Mouse (Mus musculus): ENCODE data around the gene Arpp21. TPM values are rescaled to one million over a fixed set of nuclear protein-coding genes. Genes with fewer than 3 reads are reported as not detected.

The Arpp21 gene
- polyA plus RNA-seq, 1 experiment from 2014 or later: 2.4 TPM

DNA sequence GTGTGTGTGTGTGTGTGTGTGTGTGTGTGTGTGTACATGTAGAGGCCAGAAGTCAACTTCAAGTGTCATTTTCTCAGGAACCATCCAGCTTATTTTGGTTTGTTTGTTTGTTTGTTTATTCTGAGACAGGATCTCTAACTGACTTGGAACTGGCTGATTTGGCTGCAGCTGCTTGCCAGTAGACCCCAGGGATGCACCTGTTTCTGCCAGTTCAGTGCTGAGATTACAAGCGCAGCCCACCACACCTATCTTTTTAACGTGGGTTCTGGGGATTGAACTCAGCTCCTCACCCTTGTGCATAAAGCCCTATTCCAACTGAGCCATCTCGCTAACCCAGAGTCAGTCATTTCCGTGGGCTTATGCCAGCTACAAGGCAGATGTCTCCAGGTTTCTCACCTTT is 111.6 kb downstream of the Arpp21 start:
- no peak for ATAC-seq (ENCODE audit: extremely low read depth, insufficient number of reproducible peaks, low FRiP score, low TSS enrichment)
- Histone ChIP-seq H3K27me3 (replicated peaks) (peaks cover 9% of the 10 kb centered on the region), H3K36me3 (no peaks in the 10 kb centered on the region), H3K4me1 (peaks cover under 1% of the 10 kb centered on the region; the same call in 1 of the 2 replicates), H3K4me2 (no peak overlapping the region), H3K4me3 (no peak overlapping the region), H3K9ac (no peak overlapping the region), H3K27ac (replicated peaks) (no peak overlapping the region), H3K9me3 (no peaks in the 10 kb centered on the region)
- WGBS: 68% methylated on average over 4 of the region's 4 CpGs

DNA sequence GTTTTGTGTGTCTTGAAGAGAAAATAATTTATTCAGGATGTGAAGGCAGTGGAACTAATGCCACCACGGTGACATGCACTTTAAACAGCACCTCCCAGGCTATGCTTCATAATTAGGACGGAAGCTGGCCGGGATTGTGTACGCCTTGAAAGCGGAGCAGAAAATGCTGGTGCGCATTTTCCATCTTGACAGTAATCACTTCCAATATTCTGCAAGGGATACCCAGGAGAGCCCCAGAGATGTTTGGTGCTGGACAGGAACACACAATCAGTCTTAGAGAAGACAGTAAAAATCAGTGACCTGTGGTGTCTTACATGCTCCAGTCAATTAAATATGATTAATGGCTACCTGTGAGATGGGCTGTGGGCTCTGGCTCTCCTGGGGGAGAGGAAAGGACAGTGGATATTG is 112.3 kb downstream of the Arpp21 start:
- ATAC-seq (ENCODE audit: extremely low read depth, insufficient number of reproducible peaks, low FRiP score, low TSS enrichment): no peak
- 78% methylated on average over 6 of the region's 6 CpGs for WGBS

DNA sequence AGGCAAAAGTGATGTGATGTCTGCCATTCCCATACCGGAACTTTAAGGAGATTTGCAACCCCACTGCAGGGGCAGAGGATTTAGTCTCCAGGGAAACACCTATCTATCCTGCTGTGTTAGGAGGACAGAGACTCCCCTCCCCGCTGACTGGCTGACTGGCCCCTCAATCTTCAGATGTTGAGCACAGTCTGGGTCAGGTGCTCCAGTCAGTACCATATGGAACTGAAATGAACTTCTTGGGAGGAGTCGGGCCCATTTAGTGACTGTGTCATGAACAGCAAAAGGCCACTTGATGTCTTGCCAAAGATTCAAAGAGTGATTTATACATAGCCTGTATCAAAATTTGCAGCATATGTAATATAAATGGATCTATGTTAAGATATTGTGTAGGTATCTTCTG is 116.2 kb downstream of the Arpp21 start:
- Histone ChIP-seq H3K9ac (no peak overlapping the region), H3K4me3 (no peak overlapping the region), H3K27ac (replicated peaks) (no peak overlapping the region), H3K4me2 (no peak overlapping the region), H3K4me1 (peaks cover 10% of the 10 kb centered on the region), H3K27me3 (replicated peaks) (peaks cover 16% of the 10 kb centered on the region), H3K36me3 (no peaks in the 10 kb centered on the region), H3K9me3 (no peaks in the 10 kb centered on the region)
- no peak for ATAC-seq (ENCODE audit: extremely low read depth, insufficient number of reproducible peaks, low FRiP score, low TSS enrichment)
- WGBS: 43% methylated on average over 3 of the region's 3 CpGs

More for the DNA sequence above, 112.3 kb downstream of the Arpp21 start:
- H3K36me3 ChIP-seq: no peaks in the 10 kb centered on the region
- no peak overlapping the region for H3K4me3 ChIP-seq
- no peak overlapping the region for H3K27ac ChIP-seq (replicated peaks)
- H3K9me3 ChIP-seq: no peaks in the 10 kb centered on the region
- no peak overlapping the region for H3K4me2 ChIP-seq
- peaks cover 9% of the 10 kb centered on the region for H3K27me3 ChIP-seq (replicated peaks)
- no peak overlapping the region for H3K9ac ChIP-seq
- peaks cover 8% of the 10 kb centered on the region for H3K4me1 ChIP-seq

DNA sequence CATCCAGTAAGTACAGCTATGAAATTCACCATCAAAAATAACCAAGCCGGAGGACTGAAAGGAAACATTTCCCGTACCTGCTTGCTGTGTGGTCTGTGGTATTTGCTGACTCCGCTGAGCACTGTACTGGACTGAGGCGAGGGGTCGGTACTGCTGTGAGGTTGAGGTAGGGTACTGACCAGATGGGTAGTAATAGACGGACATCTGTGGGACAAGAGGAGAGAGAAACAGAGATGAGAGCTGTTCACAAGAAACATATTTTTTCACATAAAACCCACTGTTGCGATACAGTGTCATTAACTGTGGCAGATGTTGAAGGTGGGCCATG is 116.7 kb downstream of the Arpp21 start:
- WGBS: 23% methylated on average over 7 of the region's 7 CpGs
- H3K4me2 ChIP-seq: peak overlapping the region; percentile 74
- no peak for ATAC-seq (ENCODE audit: extremely low read depth, insufficient number of reproducible peaks, low FRiP score, low TSS enrichment)
- peak overlapping the region; percentile 41 for H3K4me3 ChIP-seq
- H3K9me3 ChIP-seq: no peaks in the 10 kb centered on the region
- peaks cover 10% of the 10 kb centered on the region for H3K4me1 ChIP-seq
- H3K36me3 ChIP-seq: no peaks in the 10 kb centered on the region
- H3K27ac ChIP-seq (replicated peaks): no peak overlapping the region
- peaks cover 16% of the 10 kb centered on the region for H3K27me3 ChIP-seq (replicated peaks)
- H3K9ac ChIP-seq: peak overlapping the region; percentile 75; the same call in 1 of the 2 replicates

DNA sequence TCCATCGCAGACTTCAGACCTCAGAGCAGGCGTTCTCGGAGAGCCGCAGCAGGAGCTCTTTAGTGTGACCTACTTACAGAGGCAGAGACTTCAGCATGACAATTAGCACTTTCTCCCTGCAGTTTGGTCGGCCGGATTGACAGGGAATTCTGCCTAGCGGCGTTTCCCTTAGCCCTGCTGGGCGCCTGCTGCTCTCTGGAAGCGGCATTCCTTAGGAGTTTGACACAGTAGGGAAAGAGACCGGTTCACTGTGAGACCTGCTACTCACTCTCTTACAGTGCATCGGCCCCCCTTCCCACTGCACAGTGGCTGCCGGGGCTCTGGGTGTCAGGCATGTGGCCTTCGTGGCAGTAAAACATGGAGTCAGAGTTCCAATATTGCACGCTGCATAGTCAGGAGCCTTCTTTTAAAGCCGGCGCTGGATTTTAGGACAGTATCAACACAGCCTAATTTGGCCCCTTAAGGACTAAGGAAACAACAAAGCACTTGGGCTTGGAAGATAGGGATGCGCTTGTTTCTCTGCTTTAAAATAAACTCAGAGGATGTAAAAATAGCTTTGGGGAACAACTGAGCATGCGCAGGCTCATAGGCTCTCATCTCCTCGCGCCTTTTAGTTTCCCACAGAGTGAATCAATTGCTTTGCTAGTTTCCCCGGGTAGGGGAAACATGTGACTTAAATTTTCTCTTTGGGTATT is 117.2 kb downstream of the Arpp21 start:
- peak overlapping the region; percentile 75 for H3K9ac ChIP-seq
- peak overlapping the region; percentile 59 for H3K27ac ChIP-seq (replicated peaks)
- H3K36me3 ChIP-seq: no peaks in the 10 kb centered on the region
- H3K4me2 ChIP-seq: peak overlapping the region; percentile 74
- H3K4me1 ChIP-seq: peaks cover 10% of the 10 kb centered on the region
- peak; percentile 51; the same call in 1 of the 2 replicates for ATAC-seq (ENCODE audit: extremely low read depth, insufficient number of reproducible peaks, low FRiP score, low TSS enrichment)
- WGBS: 2% methylated on average over 22 of the region's 22 CpGs
- no peaks in the 10 kb centered on the region for H3K9me3 ChIP-seq
- H3K4me3 ChIP-seq: peak overlapping the region; percentile 41
- H3K27me3 ChIP-seq (replicated peaks): peaks cover 16% of the 10 kb centered on the region

DNA sequence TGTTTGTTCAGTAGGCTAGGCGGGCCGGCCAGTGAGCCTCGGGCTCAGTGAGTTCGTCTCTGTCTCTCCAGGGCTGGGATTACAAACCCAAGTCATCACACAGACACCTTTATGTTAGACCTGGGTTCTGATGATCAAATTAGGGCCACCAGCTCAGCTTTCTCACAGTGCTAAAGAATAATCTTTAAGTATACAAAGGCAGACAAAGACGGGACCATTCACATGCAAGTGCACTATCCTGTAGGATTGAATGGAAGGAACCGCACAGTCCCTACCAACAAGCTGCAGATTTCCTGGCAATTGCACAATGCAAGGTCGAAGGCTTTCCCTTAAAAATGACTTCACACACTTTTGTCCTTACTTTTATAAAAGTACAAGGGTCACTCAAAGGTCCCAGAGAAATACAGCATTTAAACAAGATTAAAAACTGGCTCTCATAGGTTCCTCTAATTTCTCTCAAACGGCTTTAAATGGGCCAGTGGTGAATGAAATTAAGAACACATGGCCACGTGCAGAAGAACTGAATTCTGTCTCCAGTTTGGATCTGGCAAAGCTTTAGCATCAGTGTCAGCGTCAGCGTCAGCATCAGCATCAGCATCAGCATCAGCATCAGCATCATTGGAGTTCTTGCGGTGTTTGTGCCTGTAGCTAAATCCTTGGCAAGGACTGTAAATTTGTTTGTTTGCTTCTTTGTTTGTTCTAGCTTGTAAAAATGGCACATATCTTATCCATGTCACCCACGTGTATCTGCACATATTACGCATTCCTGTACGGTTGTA is 117.9 kb downstream of the Arpp21 start:
- H3K27me3 ChIP-seq (replicated peaks): peaks cover 16% of the 10 kb centered on the region
- H3K4me2 ChIP-seq: peak overlapping the region; percentile 74
- H3K9me3 ChIP-seq: no peaks in the 10 kb centered on the region
- WGBS: 32% methylated on average over 15 of the region's 15 CpGs
- peak overlapping the region; percentile 59; the same call in 1 of the 2 replicates for H3K27ac ChIP-seq (replicated peaks)
- ATAC-seq (ENCODE audit: extremely low read depth, insufficient number of reproducible peaks, low FRiP score, low TSS enrichment): no peak
- peaks cover 10% of the 10 kb centered on the region for H3K4me1 ChIP-seq
- H3K36me3 ChIP-seq: no peaks in the 10 kb centered on the region
- H3K4me3 ChIP-seq: peak overlapping the region; percentile 41
- peak overlapping the region; percentile 75 for H3K9ac ChIP-seq

DNA sequence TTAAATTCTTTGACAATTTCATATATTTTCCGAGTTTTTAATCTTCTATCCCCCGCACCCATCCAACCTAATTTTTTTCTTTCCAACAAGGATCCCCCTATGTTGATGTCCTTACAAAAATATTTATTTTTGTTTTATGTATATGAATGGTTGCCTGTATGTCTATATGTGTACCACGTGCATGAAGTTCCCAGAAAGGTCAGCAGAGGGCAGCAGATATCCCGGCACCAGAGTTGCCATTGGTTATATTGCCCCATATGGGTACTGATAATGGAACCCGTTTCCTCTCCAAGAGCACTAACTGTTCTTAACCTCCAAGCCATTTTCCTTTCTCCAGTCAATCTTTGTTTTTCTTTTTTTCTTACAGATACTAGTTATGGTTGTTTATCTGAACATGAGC is 124.1 kb downstream of the Arpp21 start:
- no peak for ATAC-seq (ENCODE audit: extremely low read depth, insufficient number of reproducible peaks, low FRiP score, low TSS enrichment)
- H3K27me3 ChIP-seq (replicated peaks): no peaks in the 10 kb centered on the region
- no peaks in the 10 kb centered on the region for H3K4me1 ChIP-seq
- H3K27ac ChIP-seq (replicated peaks): no peak overlapping the region
- no peaks in the 10 kb centered on the region for H3K9me3 ChIP-seq
- no peaks in the 10 kb centered on the region for H3K36me3 ChIP-seq
- H3K9ac ChIP-seq: no peak overlapping the region
- H3K4me3 ChIP-seq: no peak overlapping the region
- H3K4me2 ChIP-seq: no peak overlapping the region
- WGBS: 85% methylated on average over 5 of the region's 5 CpGs

DNA sequence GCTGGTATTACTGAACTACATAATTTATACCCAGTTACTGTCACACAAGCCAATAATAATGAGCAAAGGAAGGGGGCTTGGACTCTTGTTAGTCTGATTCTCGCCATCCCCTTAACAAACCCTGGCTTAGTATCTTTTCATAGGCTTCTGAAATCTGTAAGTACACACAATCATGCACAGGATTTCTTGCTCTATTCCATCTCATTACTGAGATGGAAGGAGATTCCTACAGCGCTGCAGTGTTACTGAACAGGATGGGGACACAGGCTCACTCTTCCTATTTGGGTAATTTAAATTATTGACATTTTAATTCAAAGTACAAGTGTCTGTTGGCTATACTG is 132.9 kb downstream of the Arpp21 start:
- Histone ChIP-seq H3K9ac (no peak overlapping the region), H3K9me3 (no peaks in the 10 kb centered on the region), H3K4me1 (no peaks in the 10 kb centered on the region), H3K27ac (replicated peaks) (no peak overlapping the region), H3K27me3 (replicated peaks) (no peaks in the 10 kb centered on the region), H3K4me3 (no peak overlapping the region), H3K4me2 (no peak overlapping the region), H3K36me3 (no peaks in the 10 kb centered on the region)
- WGBS: 71% methylated on average over 2 of the region's 2 CpGs
- no peak for ATAC-seq (ENCODE audit: extremely low read depth, insufficient number of reproducible peaks, low FRiP score, low TSS enrichment)

DNA sequence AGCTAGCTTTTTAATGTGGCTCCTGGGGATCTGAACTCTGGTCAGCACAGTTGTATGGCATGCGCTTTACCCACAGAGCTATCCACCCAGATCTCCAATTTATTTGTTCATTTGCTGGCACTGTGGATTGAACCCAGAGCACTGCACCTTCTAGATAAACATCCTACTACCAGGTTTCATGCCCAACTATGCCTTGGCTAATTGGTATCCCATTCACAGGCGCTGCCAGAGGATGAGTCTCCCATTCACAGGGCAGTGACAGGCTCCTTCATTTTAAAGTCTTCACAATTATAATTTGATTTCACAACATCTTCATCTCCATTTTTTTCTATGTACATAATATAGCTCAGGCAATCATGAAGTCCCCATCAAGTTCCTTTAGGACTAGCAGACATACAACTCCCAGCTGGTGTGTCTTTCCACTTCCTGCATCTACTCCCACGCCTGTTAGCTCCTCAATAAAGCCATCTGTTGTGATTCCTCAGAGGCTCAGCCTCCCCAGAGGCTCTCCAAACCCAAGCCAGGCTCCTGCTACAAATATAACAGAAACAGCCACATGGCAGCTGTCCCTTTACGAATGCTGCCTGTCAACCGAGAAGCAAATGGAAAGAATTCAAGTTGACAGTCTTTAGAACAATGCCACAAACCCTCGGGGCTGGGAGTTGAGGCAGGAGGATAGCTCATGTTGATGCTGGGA is 133.4 kb downstream of the Arpp21 start:
- Histone ChIP-seq H3K4me3 (no peak overlapping the region), H3K27ac (replicated peaks) (no peak overlapping the region), H3K4me2 (no peak overlapping the region), H3K9me3 (no peaks in the 10 kb centered on the region), H3K9ac (no peak overlapping the region), H3K27me3 (replicated peaks) (no peaks in the 10 kb centered on the region), H3K36me3 (no peaks in the 10 kb centered on the region), H3K4me1 (no peaks in the 10 kb centered on the region)
- no peak for ATAC-seq (ENCODE audit: extremely low read depth, insufficient number of reproducible peaks, low FRiP score, low TSS enrichment)
- 45% methylated on average over 6 of the region's 6 CpGs for WGBS

DNA sequence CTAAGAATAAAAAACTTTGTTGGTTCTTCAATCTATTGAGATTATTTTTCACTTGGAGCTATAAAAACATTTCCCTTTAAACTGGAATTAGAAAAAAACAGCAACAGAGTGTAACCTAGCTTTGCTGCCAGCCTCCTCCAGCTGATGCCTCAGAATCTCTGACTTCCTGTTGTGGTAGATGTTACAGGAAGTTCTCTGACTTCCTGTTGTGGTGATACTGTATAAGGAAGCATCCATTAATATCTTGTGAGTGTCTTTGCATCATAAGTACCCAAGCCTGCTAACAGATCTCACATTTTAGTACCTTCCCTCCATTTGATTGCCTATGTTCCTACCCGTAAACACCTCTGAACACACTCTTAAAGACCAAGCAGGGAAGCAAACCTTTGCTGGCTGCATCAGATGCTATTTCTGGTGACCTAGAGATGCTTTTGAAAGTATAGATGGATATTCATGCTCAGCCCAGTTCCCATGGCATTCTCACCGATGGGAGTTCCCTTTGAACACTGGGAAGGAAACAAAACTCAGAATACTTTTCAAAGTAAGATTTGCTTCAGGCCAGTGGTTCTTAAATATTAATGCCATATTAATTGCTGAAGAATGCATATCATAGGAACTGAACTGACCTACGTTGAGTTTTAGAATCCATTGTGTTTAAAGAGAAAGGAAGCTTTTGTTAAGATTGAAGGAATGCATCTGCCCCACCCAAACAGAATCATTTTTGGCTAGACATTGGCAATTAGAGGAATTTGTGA is 134.7 kb downstream of the Arpp21 start:
- Histone ChIP-seq H3K9ac (no peak overlapping the region), H3K9me3 (no peaks in the 10 kb centered on the region), H3K27ac (replicated peaks) (no peak overlapping the region), H3K27me3 (replicated peaks) (no peaks in the 10 kb centered on the region), H3K4me3 (no peak overlapping the region), H3K4me1 (no peaks in the 10 kb centered on the region), H3K4me2 (no peak overlapping the region), H3K36me3 (no peaks in the 10 kb centered on the region)
- WGBS: 75% methylated on average over 3 of the region's 3 CpGs
- ATAC-seq (ENCODE audit: extremely low read depth, insufficient number of reproducible peaks, low FRiP score, low TSS enrichment): no peak

DNA sequence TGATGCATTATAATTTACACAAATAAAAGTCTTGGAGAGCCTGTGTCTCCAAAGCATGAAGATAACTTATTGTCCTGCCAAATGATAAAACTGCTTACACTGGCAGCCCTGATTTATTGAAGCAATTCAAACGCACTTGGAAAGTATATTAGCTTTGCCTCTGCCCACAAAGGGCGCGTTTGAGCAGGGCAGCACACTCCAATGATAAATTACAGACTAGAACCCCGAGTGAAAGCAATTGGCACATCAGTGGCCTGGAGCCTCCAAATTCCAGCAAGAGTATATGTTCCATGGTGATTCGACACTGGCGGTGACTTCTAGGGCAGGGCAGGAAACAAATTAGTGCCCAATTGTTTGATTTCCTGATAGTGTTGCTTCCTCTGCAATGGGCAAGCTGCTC is 137.5 kb downstream of the Arpp21 start:
- Histone ChIP-seq H3K9me3 (no peaks in the 10 kb centered on the region), H3K4me3 (no peak overlapping the region), H3K36me3 (no peaks in the 10 kb centered on the region), H3K27me3 (replicated peaks) (no peaks in the 10 kb centered on the region), H3K4me2 (no peak overlapping the region), H3K4me1 (no peaks in the 10 kb centered on the region), H3K27ac (replicated peaks) (no peak overlapping the region), H3K9ac (no peak overlapping the region)
- 73% methylated on average over 6 of the region's 6 CpGs for WGBS
- ATAC-seq (ENCODE audit: extremely low read depth, insufficient number of reproducible peaks, low FRiP score, low TSS enrichment): no peak

Data from heart, embryonic 13.5 days (tissue).